Mouse (Mus musculus) testis, postnatal 10 days (tissue): Measurements from ENCODE around the gene Sarm1.

ENCODE experiments used
- DNase-seq: peaks from one replicate; pipeline ENCODE4 v3.0.0; 2021; ENCODE audit warnings: low spot score

Gene Sarm1

GRCm38 (mm10) chr11:78512025-78512957, 14.7 kb upstream of the Sarm1 start, which contains the start of the genes Tmem199 and Poldip2:
Gene Tmem199 (minus strand): TSS chr11:78512172.
Gene Poldip2 (plus strand): TSS chr11:78512193.
- peak; percentile 95 for DNase-seq

- DNase-seq = no peak
These were observed 11.6 kb upstream of the Sarm1 start for GRCm38 (mm10) chr11:78509148-78509547.

- DNase-seq = no peak
These were observed 7.9 kb upstream of the Sarm1 start for GRCm38 (mm10) chr11:78505430-78505829.

GRCm38 (mm10) chr11:78502909-78503650, 5.5 kb upstream of the Sarm1 start, which contains the start of gene Sebox:
Gene Sebox (plus strand): TSS chr11:78503447.
- DNase-seq = no peak

GRCm38 (mm10) chr11:78501529-78501928, 4.0 kb upstream of the Sarm1 start:
- no peak for DNase-seq

DNA sequence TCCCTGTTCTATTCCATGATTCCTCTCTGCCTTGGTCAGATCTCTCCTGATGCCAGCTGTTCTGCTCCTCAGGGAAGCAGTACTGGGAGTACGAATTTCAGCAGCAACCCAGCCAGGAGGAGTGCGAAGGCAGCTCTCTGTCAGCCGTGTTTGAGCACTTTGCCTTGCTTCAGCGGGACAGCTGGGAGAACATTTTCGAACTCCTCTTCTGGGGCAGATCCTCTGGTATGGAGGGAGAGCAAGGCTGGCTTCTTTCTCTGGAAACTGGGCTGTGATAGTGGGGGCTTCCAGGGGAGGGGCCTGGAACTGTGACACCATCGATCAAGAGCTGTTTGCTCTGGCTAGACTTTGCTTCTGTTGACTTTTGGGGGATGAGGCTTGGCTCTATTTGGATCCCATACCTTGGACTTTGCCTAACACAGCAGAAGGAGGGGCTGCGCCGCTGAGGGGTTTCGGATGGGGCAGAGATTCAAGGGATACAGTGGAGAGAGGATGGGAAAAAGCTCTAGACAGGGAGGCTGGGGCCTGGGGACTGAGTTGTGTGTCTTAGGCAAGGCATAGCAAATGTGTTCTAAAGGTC, 3.2 kb upstream of the Sarm1 start:
- DNase-seq = no peak

DNA sequence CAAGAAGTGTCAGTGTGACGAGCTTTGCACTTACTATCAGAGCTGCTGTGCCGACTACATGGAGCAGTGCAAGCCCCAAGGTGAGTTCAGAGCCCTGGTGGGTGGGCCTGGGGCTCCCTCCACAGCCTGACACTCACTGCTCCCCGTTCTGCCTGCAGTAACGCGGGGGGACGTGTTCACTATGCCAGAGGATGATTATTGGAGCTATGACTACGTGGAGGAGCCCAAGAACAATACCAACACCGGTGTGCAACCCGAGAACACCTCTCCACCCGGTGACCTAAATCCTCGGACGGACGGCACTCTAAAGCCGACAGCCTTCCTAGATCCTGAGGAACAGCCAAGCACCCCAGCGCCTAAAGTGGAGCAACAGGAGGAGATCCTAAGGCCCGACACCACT, 2.0 kb upstream of the Sarm1 start:
- DNase-seq = no peak

GRCm38 (mm10) chr11:78499004-78499403, 1.4 kb upstream of the Sarm1 start, which contains the start of gene Vtn:
Gene Vtn (plus strand): TSS chr11:78499091.
- no peak for DNase-seq

GRCm38 (mm10) chr11:78497071-78497541, 448 bp downstream of the Sarm1 start:
- peak; percentile 55 for DNase-seq

- peak; percentile 71 for DNase-seq
These were observed 1.6 kb downstream of the Sarm1 start for GRCm38 (mm10) chr11:78495904-78496303.

DNA sequence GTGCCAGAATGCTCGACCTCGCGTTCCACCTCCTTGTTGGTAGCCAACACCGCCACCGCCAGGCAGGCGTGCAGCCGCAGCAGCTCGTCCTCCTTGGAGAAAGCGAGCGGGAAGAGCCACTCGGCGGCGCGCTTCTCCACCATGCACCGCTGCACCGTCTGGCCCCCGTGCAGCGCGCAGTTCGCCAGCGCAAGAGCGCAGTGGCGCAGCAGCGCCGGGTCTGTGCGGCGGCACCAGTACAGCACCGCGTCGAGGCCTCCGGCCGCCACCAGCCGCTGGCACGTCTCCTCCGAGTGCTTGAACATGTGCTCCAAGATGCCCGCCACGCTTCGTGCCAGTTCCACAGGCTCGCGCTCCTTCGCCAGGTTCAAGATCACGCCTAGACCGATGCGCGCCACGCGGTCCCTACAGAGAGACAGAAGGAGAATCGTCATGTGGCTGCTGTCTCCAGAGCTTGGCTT, 6.7 kb downstream of the Sarm1 start:
- DNase-seq = peak; percentile 59

- peak; percentile 86 for DNase-seq
These were observed 9.4 kb downstream of the Sarm1 start for GRCm38 (mm10) chr11:78488168-78488567.

DNA sequence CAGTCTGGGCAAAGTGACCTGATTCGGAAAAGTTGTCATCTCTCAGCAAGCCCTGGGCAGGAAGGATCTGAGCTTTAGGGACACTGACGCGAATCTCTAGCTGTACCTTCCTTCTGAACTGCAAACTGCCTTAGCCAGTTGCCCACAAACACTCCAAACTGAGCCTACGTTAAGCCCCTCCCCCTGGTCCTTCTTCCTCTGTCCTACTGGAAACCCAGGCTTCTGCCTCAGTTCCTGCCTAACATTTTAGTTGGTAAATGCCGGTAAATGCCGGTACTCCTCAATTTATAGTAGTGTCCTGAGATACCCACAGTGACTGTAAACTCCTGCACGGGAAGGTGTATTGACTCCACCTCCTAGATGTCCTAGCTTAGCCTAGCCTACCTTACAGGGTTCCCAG, 13.9 kb downstream of the Sarm1 start:
- DNase-seq = no peak

DNA sequence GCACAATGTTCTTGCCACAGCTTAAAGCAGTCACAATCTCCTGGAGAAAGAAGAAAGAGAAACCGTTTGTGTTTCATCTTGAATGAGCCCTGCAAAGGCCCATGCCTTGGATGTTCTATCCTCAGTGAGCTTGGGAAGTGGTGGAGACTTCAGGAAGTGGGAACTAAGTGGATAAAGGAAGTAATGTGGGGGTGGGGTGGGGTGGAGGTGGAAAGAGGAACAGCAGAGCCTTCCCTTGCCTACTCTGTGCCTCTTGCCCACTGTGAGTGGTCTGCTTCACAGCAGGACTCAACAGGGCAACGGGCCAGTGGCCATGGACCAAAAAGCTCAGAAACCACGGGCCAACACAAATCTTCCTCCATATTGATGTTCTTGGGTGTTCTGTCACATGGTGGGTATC, 22.3 kb downstream of the Sarm1 start:
- DNase-seq = no peak

- DNase-seq = no peak
These were observed 26.0 kb downstream of the Sarm1 start for GRCm38 (mm10) chr11:78471326-78472103.

GRCm38 (mm10) chr11:78467932-78468331, 29.6 kb downstream of the Sarm1 start:
- no peak for DNase-seq

- DNase-seq = no peak
These were observed 30.0 kb downstream of the Sarm1 start for GRCm38 (mm10) chr11:78467515-78467914.

DNA sequence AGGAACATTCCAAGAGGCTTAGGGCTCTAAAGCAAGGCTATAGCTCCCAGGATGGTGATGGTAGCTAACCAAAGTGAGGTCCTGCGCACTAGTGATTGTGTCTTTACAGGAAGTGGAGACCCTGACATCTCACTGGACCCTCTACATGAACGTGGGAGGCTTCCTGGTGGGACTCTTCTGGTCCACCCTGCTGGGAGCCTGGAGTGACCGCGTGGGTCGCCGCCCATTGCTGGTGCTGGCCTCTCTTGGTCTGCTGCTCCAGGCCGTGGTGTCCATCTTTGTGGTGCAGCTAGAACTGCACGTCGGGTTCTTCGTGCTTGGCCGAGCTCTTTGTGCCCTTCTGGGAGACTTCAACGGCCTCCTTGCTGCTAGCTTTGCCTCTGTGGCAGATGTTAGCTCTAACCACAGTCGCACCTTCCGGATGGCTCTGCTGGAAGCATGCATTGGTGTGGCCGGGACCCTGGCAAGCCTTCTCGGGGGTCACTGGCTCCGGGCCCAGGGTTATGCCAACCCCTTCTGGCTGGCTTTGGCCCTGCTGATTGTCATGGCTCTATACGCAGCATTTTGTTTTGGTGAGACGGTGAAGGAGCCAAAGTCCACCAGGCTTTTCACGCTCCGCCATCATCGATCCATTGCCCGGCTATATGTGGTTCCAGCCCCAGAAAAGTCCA, 31.2 kb downstream of the Sarm1 start:
- peak; percentile 62 for DNase-seq

- peak; percentile 96 for DNase-seq
These were observed 31.9 kb downstream of the Sarm1 start, which contains the start of gene Slc46a1 for GRCm38 (mm10) chr11:78465568-78466180. Gene Slc46a1 (plus strand): TSS chr11:78465697.

- no peak for DNase-seq
These were observed 32.4 kb downstream of the Sarm1 start for GRCm38 (mm10) chr11:78465116-78465515.
